Mouse (Mus musculus) liver (tissue): ENCODE measurements around the gene Rps11.

ENCODE experiments used
- DNase-seq: peaks from one replicate; pipeline ENCODE4 v3.0.0-alpha.2; 2020; ENCODE audit warnings: mixed read lengths

The Rps11 gene

GRCm38 (mm10) chr7:45082401-45083299, 41.6 kb downstream of the Rps11 start:
- peak; percentile 56 for DNase-seq

DNA sequence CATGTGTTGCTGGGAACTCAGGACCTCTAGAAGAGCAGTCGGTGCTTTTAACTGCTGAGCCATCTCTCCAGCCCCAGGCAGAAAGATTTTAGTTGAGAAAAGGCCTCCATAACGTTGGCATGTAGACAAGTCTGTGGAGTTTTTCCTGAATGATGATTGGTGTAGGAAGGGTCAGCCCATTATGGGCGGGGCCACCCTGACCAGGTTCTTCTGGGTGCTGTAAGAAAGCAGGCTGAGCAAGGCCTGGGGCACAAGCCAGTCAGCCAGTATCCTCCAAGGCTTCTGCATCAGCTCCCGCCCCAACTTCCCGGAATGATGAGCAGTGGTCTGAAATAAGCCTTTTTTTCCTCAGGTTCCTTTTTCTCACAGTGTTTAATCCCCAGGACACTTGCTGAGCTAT, 43.2 kb downstream of the Rps11 start:
- DNase-seq, result no peak

GRCm38 (mm10) chr7:45079856-45080255, 44.4 kb downstream of the Rps11 start:
- DNase-seq, result peak; percentile 88

DNA sequence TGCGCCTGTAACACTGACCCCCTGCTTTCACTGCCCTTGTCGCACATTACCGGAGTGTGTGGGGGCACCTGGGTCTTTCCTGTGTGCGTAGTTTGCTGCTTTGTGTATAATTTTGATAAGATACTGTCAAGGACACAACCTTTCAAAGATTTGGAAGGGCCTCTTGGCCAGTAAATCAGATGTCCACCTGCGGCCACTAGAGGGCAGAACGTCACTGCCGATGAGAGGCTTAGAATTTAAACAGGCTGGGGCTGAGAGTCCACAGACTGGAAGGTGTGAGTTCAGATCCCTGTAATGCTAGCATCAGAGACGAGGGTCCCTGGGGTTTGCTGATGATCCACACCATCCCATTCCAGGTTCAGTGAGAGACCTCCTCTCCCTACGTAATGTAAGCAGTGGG, 45.7 kb downstream of the Rps11 start:
- DNase-seq, result peak; percentile 78

DNA sequence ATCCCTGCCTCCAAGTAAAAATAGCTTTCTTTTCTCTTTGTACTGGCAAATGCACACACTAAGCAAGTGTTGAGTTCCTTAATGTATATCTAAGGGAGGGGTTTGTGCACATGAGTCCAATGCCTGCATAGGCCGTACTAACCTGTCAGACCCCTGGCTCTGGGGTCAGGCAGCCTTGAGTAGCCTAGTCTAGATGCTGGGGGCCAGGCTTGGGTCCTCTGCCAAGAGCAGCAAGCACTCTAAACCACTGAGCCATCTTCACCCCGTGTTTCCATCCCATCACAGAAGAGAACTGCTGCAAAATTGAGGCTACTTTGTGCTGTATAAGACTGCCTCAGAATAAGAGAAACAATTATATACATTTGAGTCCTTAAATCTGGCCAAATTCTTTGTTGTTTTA, 46.4 kb downstream of the Rps11 start:
- no peak for DNase-seq

GRCm38 (mm10) chr7:45077322-45077721, 46.9 kb downstream of the Rps11 start:
- DNase-seq, result no peak

- DNase-seq, result no peak
Measured at GRCm38 (mm10) chr7:45076501-45076900, 47.7 kb downstream of the Rps11 start.

DNA sequence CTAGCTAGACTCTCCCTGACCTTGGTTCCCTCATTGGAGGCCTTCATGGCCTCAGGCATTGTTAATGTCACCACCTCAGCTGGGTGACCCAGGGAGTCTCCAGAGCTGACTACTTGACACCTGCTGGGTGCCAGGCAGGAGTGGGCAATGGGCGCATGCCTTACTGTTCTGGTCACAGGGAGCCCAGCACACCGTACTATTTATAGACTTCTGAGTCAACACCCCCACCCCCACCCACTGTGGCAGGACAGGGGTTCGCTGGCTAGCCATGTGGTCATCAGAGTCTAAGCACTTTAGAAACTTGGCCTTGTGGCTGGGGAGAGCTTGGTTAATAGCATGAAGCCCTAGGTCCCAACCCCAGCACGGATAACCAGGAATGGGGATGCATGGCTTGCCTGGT, 48.8 kb downstream of the Rps11 start:
- no peak for DNase-seq

GRCm38 (mm10) chr7:45073949-45074348, 50.3 kb downstream of the Rps11 start:
- DNase-seq, result no peak

GRCm38 (mm10) chr7:45073171-45073707, 51.0 kb downstream of the Rps11 start:
- no peak for DNase-seq
